Mouse (Mus musculus) liver, embryonic 14.5 days (tissue): ENCODE data around the gene Rab37.

Source experiments
- CTCF ChIP-seq: IDR thresholded peaks from 2 replicates; pipeline ENCODE4 v1.5.1; 2016; ENCODE audit warnings: antibody characterized with exemption, low read depth, control low read depth
- EP300 ChIP-seq: IDR thresholded peaks from 2 replicates; pipeline ENCODE4 v1.6.1; 2016; ENCODE audit warnings: antibody characterized with exemption, low read depth

DNA sequence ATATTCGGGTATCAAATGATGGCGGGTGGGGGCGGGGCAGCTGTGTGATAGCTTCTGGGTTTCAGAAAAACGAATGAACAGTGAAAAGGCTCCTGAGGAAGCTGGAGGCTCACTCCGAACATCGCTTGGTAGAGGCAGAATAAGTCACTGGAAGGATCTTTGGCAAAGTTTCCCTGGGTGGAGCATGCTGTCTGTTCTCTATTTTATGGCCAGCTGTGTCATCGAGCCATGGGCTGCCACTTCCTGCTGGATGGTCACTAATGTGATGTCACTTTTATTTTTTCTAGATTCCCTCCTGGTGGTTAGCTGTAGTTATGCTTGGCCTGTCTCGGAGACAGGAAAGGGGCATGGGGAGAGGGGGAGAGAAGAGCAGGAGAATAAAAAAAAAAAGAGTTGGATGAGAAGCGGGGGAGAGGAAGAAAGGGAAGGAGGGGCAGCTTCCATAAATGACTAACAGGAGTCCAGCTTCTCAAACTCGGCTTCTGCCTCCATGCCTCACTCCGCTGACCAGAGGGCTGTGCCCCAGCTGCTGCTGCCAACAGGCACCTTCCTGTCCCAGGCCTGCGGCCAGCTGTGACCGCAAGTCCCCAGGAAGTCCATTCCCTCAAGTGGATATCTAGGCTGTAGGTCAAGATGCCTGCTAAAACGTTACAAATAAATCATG, 19.5 kb upstream of the Rab37 start:
- TF ChIP-seq CTCF = no peak
- no peak for TF ChIP-seq EP300
